Mouse (Mus musculus): ENCODE measurements at regions not wholly inside any gene's neighbourhood (a gene's known extent, or its start where the extent isn't known, plus 50 kb on each side); places are given as distances from the start of the nearest gene placed in this dataset.
A peak's percentile ranks its signal among the peaks of the same experiment; 100 is the strongest.

GRCm38 (mm10) chr8:10905761-10906160 is 102.5 kb downstream of the Irs2 start:
- DNase-seq (ENCODE audit: low spot score): no peak

- DNase-seq (ENCODE audit: low spot score): no peak
Measured at GRCm38 (mm10) chr8:10903957-10904356, 104.3 kb downstream of the Irs2 start.

- DNase-seq (ENCODE audit: low spot score): no peak
Measured at GRCm38 (mm10) chr8:10901954-10902353, 106.3 kb downstream of the Irs2 start.

GRCm38 (mm10) chr8:10901014-10901413 is 107.2 kb downstream of the Irs2 start:
- DNase-seq (ENCODE audit: low spot score): no peak

- DNase-seq (ENCODE audit: low spot score): peak; percentile 75
Measured at GRCm38 (mm10) chr8:10899581-10900155, 108.6 kb downstream of the Irs2 start.

- DNase-seq (ENCODE audit: low spot score): no peak
Measured at GRCm38 (mm10) chr8:10898562-10899527, 109.4 kb downstream of the Irs2 start.

- DNase-seq (ENCODE audit: low spot score): no peak
Measured at GRCm38 (mm10) chr8:10897573-10897972, 110.7 kb downstream of the Irs2 start.

- no peak for DNase-seq (ENCODE audit: low spot score)
Measured at GRCm38 (mm10) chr8:10895178-10895577, 113.1 kb downstream of the Irs2 start.

- DNase-seq (ENCODE audit: low spot score): no peak
Measured at GRCm38 (mm10) chr8:10894306-10894705, 114.0 kb downstream of the Irs2 start.

- DNase-seq (ENCODE audit: low spot score): no peak
Measured at GRCm38 (mm10) chr8:10893709-10894108, 114.5 kb downstream of the Irs2 start.

GRCm38 (mm10) chr8:10891906-10892305 is 116.4 kb downstream of the Irs2 start:
- DNase-seq (ENCODE audit: low spot score): no peak

GRCm38 (mm10) chr8:10891440-10891839 is 116.8 kb downstream of the Irs2 start:
- DNase-seq (ENCODE audit: low spot score): no peak

GRCm38 (mm10) chr8:10885452-10885851 is 122.8 kb downstream of the Irs2 start:
- DNase-seq (ENCODE audit: low spot score): no peak

GRCm38 (mm10) chr8:10883418-10883817 is 124.8 kb downstream of the Irs2 start:
- no peak for DNase-seq (ENCODE audit: low spot score)

GRCm38 (mm10) chr8:10882381-10882780 is 125.9 kb downstream of the Irs2 start:
- no peak for DNase-seq (ENCODE audit: low spot score)

- no peak for DNase-seq (ENCODE audit: low spot score)
Measured at GRCm38 (mm10) chr8:10879883-10880282, 128.4 kb downstream of the Irs2 start.

- DNase-seq (ENCODE audit: low spot score): peak; percentile 79
Measured at GRCm38 (mm10) chr8:10879049-10879847, 129.0 kb downstream of the Irs2 start.

- no peak for DNase-seq (ENCODE audit: low spot score)
Measured at GRCm38 (mm10) chr8:10878371-10878770, 129.9 kb downstream of the Irs2 start.

GRCm38 (mm10) chr8:10875170-10875569 is 133.1 kb downstream of the Irs2 start:
- DNase-seq (ENCODE audit: low spot score): no peak

- DNase-seq (ENCODE audit: low spot score): no peak
Measured at GRCm38 (mm10) chr8:10871451-10871850, 136.8 kb downstream of the Irs2 start.

- DNase-seq (ENCODE audit: low spot score): no peak
Measured at GRCm38 (mm10) chr8:10870423-10871055, 137.7 kb downstream of the Irs2 start.

GRCm38 (mm10) chr8:10869866-10870265 is 138.4 kb downstream of the Irs2 start:
- DNase-seq (ENCODE audit: low spot score): no peak
